Mouse (Mus musculus): ENCODE results near the gene Fdx1l. TPM values are rescaled to one million over a fixed set of nuclear protein-coding genes. Genes with fewer than 3 reads are reported as not detected.

The Fdx1l gene
- 212 and 230 TPM in 2 replicates for polyA plus RNA-seq (2021; fragmentation: Nextera tagmentation)
- long read RNA-seq, experiment 1, transcript Fdx1l-203 (4 exons, 681 nt): minor isoform, 14 of 48 reads
- long read RNA-seq, experiment 1, transcript Fdx1l-201 (5 exons, 812 nt): major isoform, 22 of 48 reads
- long read RNA-seq, experiment 1, partial matches to known transcripts: 1 of 48 reads
- long read RNA-seq, experiment 1, other reads (novel, unspliced or antisense): 3 of 48 reads
- long read RNA-seq, experiment 2, transcript Fdx1l-204 (3 exons, 633 nt): minor isoform, 10 of 176 reads
- long read RNA-seq, experiment 2, transcript Fdx1l-201 (5 exons, 812 nt): major isoform, 92 of 176 reads
- long read RNA-seq, experiment 2, transcript Fdx1l-203 (4 exons, 681 nt): minor isoform, 45 of 176 reads
- long read RNA-seq, experiment 2, transcript Fdx1l-205 (4 exons, 951 nt): minor isoform, 19 of 176 reads
- long read RNA-seq, experiment 2, partial matches to known transcripts: 0 of 176 reads
- long read RNA-seq, experiment 2, other reads (novel, unspliced or antisense): 9 of 176 reads

GRCm38 (mm10) chr9:21073044-21073840 is at the start of gene Fdx1l, which contains the start of gene Gm49373:
Gene Fdx1l (minus strand): TSS chr9:21073614.
Gene Gm49373 (minus strand): TSS chr9:21073096.

GRCm38 (mm10) chr9:21091707-21092320 is 18.4 kb upstream of the Fdx1l start, which contains the start of the genes Gm38431 and Raver1:
Gene Gm38431 (minus strand): TSS chr9:21091997.
Gene Raver1 (minus strand): TSS chr9:21092008.

DNA sequence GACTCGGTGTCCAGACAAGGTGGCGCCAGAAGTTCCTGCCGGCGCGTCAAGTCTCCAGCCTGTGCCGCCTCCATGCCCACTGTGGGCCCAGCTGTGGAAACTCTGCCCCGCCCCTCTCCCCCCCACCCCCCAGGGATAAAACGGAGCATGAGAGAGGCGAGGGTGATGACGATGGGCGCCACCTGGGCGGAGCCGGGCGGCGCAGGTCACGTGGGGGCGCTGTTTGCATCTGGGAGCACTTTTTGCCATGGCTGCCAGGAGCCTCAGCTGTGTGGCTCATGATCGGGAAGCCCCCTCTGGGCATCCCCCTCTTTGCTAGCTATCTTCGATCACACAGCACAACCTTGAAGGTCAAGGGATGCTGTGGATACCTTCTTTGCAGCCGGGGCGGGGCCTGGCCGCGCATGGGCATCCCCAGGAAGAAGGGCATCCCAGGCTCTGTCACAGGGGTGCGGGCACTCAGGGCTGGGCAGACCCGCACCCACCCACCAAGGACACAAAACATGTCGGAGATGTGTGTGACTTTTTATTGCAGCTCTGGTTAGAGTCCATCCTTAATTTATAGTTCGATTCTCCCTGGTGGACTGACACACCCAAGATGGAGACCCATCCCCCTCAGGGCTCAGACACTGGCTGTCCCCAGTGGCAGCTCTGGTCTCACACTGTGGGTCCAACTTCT is 6.3 kb downstream of the Fdx1l start, which contains the start of gene Zglp1:
Zglp1 (minus strand) TSS at position 88 of the 679 bp plus-strand sequence.

GRCm38 (mm10) chr9:21031896-21032351 is 41.5 kb downstream of the Fdx1l start, which contains the start of gene Icam5:
Gene Icam5 (plus strand): TSS chr9:21032073.

GRCm38 (mm10) chr9:21029291-21030054 is 43.9 kb downstream of the Fdx1l start, which contains the start of gene Icam4:
Gene Icam4 (plus strand): TSS chr9:21029373.

Other genes starting within 250 kb of the Fdx1l start
- gene A230050P20Rik, start 205.0 kb downstream of the Fdx1l start, polyA plus RNA-seq (2021; fragmentation: Nextera tagmentation): 31.5 and 53.5 TPM in 2 replicates
- gene Angptl6, start 193.9 kb downstream of the Fdx1l start, polyA plus RNA-seq (2021; fragmentation: Nextera tagmentation): 18.3 and 24.4 TPM in 2 replicates
- gene Ppan, start 185.4 kb downstream of the Fdx1l start, polyA plus RNA-seq (2021; fragmentation: Nextera tagmentation): 10.1 and 15.6 TPM in 2 replicates
- 173 and 203 TPM in 2 replicates for gene Eif3g, start 175.0 kb downstream of the Fdx1l start, polyA plus RNA-seq (2021; fragmentation: Nextera tagmentation)
- gene Dnmt1, start 113.7 kb downstream of the Fdx1l start, polyA plus RNA-seq (2021; fragmentation: Nextera tagmentation): 9.2 TPM in 2 replicates
- 1.8 and 2.1 TPM in 2 replicates for gene S1pr2, start 96.8 kb downstream of the Fdx1l start, polyA plus RNA-seq (2021; fragmentation: Nextera tagmentation)
- 126 and 147 TPM in 2 replicates for gene Mrpl4, start 70.9 kb downstream of the Fdx1l start, polyA plus RNA-seq (2021; fragmentation: Nextera tagmentation)
- gene Icam1, start 57.6 kb downstream of the Fdx1l start, polyA plus RNA-seq (2021; fragmentation: Nextera tagmentation): 1.4 and 1.5 TPM in 2 replicates
- gene Icam4, start 44.2 kb downstream of the Fdx1l start, polyA plus RNA-seq (2021; fragmentation: Nextera tagmentation): 3.2 and 3.8 TPM in 2 replicates
- 68.4 and 74.1 TPM in 2 replicates for gene Icam5, start 41.5 kb downstream of the Fdx1l start, polyA plus RNA-seq (2021; fragmentation: Nextera tagmentation)
- gene Zglp1, start 6.5 kb downstream of the Fdx1l start, polyA plus RNA-seq (2021; fragmentation: Nextera tagmentation): not detected in 2 replicates
- gene Gm49373, start 518 bp downstream of the Fdx1l start, polyA plus RNA-seq (2021; fragmentation: Nextera tagmentation): 0.46 and 0.58 TPM in 2 replicates
- 5.8 and 7.4 TPM in 2 replicates for gene Gm38431, start 18.4 kb upstream of the Fdx1l start, polyA plus RNA-seq (2021; fragmentation: Nextera tagmentation)
- 4.0 and 8.1 TPM in 2 replicates for gene Raver1, start 18.4 kb upstream of the Fdx1l start, polyA plus RNA-seq (2021; fragmentation: Nextera tagmentation)
- gene Tyk2, start 57.6 kb upstream of the Fdx1l start, polyA plus RNA-seq (2021; fragmentation: Nextera tagmentation): 2.4 and 2.9 TPM in 2 replicates
- 167 and 170 TPM in 2 replicates for gene Cdc37, start 76.4 kb upstream of the Fdx1l start, polyA plus RNA-seq (2021; fragmentation: Nextera tagmentation)
- 29.6 and 36.5 TPM in 2 replicates for gene Pde4a, start 92.1 kb upstream of the Fdx1l start, polyA plus RNA-seq (2021; fragmentation: Nextera tagmentation)
- gene Keap1, start 165.7 kb upstream of the Fdx1l start, polyA plus RNA-seq (2021; fragmentation: Nextera tagmentation): 53.0 and 60.6 TPM in 2 replicates
- 18.4 and 20.5 TPM in 2 replicates for gene S1pr5, start 174.8 kb upstream of the Fdx1l start, polyA plus RNA-seq (2021; fragmentation: Nextera tagmentation)
- gene Atg4d, start 191.7 kb upstream of the Fdx1l start, polyA plus RNA-seq (2021; fragmentation: Nextera tagmentation): 44.5 and 53.2 TPM in 2 replicates
- gene Kri1, start 214.4 kb upstream of the Fdx1l start, polyA plus RNA-seq (2021; fragmentation: Nextera tagmentation): 3.8 and 3.9 TPM in 2 replicates
- gene Cdkn2d, start 217.8 kb upstream of the Fdx1l start, polyA plus RNA-seq (2021; fragmentation: Nextera tagmentation): 98.5 and 119 TPM in 2 replicates
- 1.2 and 1.5 TPM in 2 replicates for gene Ap1m2, start 238.7 kb upstream of the Fdx1l start, polyA plus RNA-seq (2021; fragmentation: Nextera tagmentation)
- gene Slc44a2, start 247.1 kb upstream of the Fdx1l start, polyA plus RNA-seq (2021; fragmentation: Nextera tagmentation): 15.7 and 18.2 TPM in 2 replicates

Data from left cerebral cortex, adult 6 months (tissue).